Mouse (Mus musculus) midbrain, embryonic 14.5 days (tissue): ENCODE measurements around the gene D630039A03Rik. TPM values are rescaled to one million over a fixed set of nuclear protein-coding genes. Genes with fewer than 3 reads are reported as not detected.

Experiments
- ATAC-seq: fragments of 200-750 bp; cut with Nextera tagmentation; 2 replicates; pipeline ENCODE4 v1.8.0; 2017; ENCODE audit warnings: moderate number of reproducible peaks, moderate library complexity; ENCODE audit not compliant: low FRiP score, low TSS enrichment
- DNase-seq: peaks from one replicate; pipeline ENCODE4 v3.0.0-alpha.2; 2015
- H3K27ac ChIP-seq: fragments of 300-500 bp; sonication (generic); replicated peaks from 2 replicates; pipeline ENCODE4 v1.5.1; 2014; ENCODE audit warnings: mild to moderate bottlenecking, low read depth, low read length, moderate library complexity
- H3K27me3 ChIP-seq: fragments of 300-500 bp; sonication (generic); 2 replicates; pipeline ENCODE4 v1.6.1; 2014; ENCODE audit warnings: low read length, control low read depth, mixed read lengths; ENCODE audit not compliant: control insufficient read depth, insufficient read depth
- H3K36me3 ChIP-seq: fragments of 300-500 bp; sonication (generic); 2 replicates; pipeline ENCODE4 v1.6.1; 2014; ENCODE audit warnings: low read length, control low read depth; ENCODE audit not compliant: control insufficient read depth, insufficient read depth
- H3K4me1 ChIP-seq: fragments of 300-500 bp; sonication (generic); 2 replicates; pipeline ENCODE4 v1.6.1; 2014; ENCODE audit warnings: mild to moderate bottlenecking, antibody characterized with exemption, low read length, control low read depth; ENCODE audit not compliant: control insufficient read depth, insufficient read depth
- H3K4me2 ChIP-seq: fragments of 300-500 bp; sonication (generic); 2 replicates; pipeline ENCODE4 v1.6.1; 2014; ENCODE audit warnings: mild to moderate bottlenecking, low read length, moderate library complexity
- H3K4me3 ChIP-seq: fragments of 300-500 bp; sonication (generic); replicated peaks from 2 replicates; pipeline ENCODE4 v1.5.1; 2014; ENCODE audit warnings: low read depth, low read length
- H3K9ac ChIP-seq: fragments of 300-500 bp; sonication (generic); replicated peaks from 2 replicates; pipeline ENCODE4 v1.6.1; 2014; ENCODE audit warnings: mild to moderate bottlenecking, low read length, moderate library complexity
- H3K9me3 ChIP-seq: fragments of 300-500 bp; sonication (generic); 2 replicates; pipeline ENCODE4 v1.6.1; 2016; ENCODE audit warnings: low read length, control low read depth, mixed read lengths; ENCODE audit not compliant: control insufficient read depth
- WGBS: fragments of 180-500 bp; shearing (Covaris S2); extraction: QIAGEN DNeasy Blood & Tissue Kit; methylation state at CpG from one replicate; pipeline ENCODE4 v1.1.7; 2014; 5-methylcytosine and 5-hydroxymethylcytosine counted together
- polyA plus RNA-seq: library from polyadenylated mRNA; unstranded; fragments of >200 nt; fragmentation: Nextera tagmentation; extraction: Ambion mirVana; gene quantifications from 2 replicates; pipeline ENCODE4 v1.2.1, GENCODE M21; 2014

The D630039A03Rik gene
- 0.09 TPM in 1 of 2 replicates, not detected in the other for polyA plus RNA-seq

DNA sequence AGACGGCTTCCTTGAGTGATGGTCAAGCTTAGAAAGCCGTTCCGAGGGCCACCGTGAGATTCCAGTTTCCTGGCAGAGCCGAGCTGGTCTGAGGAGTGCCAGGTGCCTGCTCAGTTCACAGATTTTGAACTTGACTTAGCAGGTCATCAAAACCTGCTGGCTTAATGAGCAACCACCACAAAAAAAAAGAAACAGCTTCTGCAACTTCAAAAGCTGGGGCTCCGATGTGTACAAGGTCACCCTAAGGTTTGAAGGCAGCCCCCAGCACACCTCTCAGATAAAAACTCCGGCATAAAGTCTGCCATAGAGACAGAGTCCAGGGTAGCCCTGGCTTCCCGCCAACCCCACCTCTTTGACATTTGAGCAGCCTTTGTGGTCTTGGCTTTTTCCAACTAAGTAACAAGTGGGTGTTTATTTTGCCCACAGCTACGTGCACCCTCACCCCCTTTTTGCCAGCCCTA, at the start of gene D630039A03Rik:
D630039A03Rik (minus strand) TSS at position 97 of the 461 bp plus-strand sequence.
- Histone ChIP-seq H3K36me3 (no peaks in the 10 kb centered on the region), H3K27me3 (no peaks in the 10 kb centered on the region), H3K9me3 (no peaks in the 10 kb centered on the region), H3K27ac (no peak within 1 kb of the TSS), H3K9ac (no peak within 1 kb of the TSS), H3K4me1 (no peaks in the 10 kb centered on the region), H3K4me3 (no peak within 1 kb of the TSS), H3K4me2 (no peak within 1 kb of the TSS)
- DNase-seq (no peak), ATAC-seq (no peak)
- 44% methylated on average over 9 of the region's 9 CpGs for WGBS

- Histone ChIP-seq H3K4me1 (no peaks in the 10 kb centered on the region), H3K27ac (no peak overlapping the region), H3K36me3 (no peaks in the 10 kb centered on the region), H3K4me2 (no peak overlapping the region), H3K9me3 (no peaks in the 10 kb centered on the region), H3K9ac (no peak overlapping the region), H3K4me3 (no peak overlapping the region), H3K27me3 (no peaks in the 10 kb centered on the region)
- DNase-seq (no peak), ATAC-seq (no peak)
- 97% methylated on average over 4 of the region's 4 CpGs for WGBS
These were observed 49.4 kb upstream of the D630039A03Rik start for GRCm38 (mm10) chr4:57965516-57965915.

- Histone ChIP-seq H3K9me3 (no peaks in the 10 kb centered on the region), H3K27ac (no peak overlapping the region), H3K4me3 (no peak overlapping the region), H3K4me1 (no peaks in the 10 kb centered on the region), H3K36me3 (no peaks in the 10 kb centered on the region), H3K4me2 (no peak overlapping the region), H3K9ac (no peak overlapping the region), H3K27me3 (no peaks in the 10 kb centered on the region)
- ATAC-seq, result no peak
- WGBS, result 12% methylated on average over 1 of the region's 1 CpGs
- peak; percentile 28 for DNase-seq
These were observed 48.0 kb upstream of the D630039A03Rik start for GRCm38 (mm10) chr4:57964143-57964542.

DNA sequence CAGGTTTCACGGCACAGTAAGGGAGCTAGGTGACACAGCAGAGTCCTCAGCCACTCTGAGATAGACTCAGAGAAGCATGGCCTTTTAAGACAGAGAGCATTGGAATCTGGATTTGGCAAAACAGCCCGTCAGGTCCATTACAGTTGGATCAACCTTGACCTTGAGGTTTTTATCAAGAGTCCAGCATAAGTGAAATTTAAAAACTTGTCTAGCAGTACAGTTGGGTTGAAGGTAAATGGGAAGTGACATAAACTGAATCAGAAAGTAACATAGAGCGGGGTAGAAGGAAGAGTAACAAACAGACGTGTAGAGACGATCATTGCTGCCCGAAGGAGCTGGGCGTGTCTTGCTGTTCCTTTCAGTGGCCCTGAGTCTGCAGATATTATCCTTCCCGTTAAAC, 43.0 kb upstream of the D630039A03Rik start:
- no peak overlapping the region for H3K4me3 ChIP-seq
- no peaks in the 10 kb centered on the region for H3K9me3 ChIP-seq
- no peak overlapping the region for H3K27ac ChIP-seq
- peaks cover 12% of the 10 kb centered on the region for H3K4me1 ChIP-seq
- ATAC-seq (no peak), DNase-seq (no peak)
- H3K9ac ChIP-seq, result no peak overlapping the region
- H3K4me2 ChIP-seq, result no peak overlapping the region
- no peaks in the 10 kb centered on the region for H3K36me3 ChIP-seq
- 92% methylated on average over 8 of the region's 8 CpGs for WGBS
- no peaks in the 10 kb centered on the region for H3K27me3 ChIP-seq

DNA sequence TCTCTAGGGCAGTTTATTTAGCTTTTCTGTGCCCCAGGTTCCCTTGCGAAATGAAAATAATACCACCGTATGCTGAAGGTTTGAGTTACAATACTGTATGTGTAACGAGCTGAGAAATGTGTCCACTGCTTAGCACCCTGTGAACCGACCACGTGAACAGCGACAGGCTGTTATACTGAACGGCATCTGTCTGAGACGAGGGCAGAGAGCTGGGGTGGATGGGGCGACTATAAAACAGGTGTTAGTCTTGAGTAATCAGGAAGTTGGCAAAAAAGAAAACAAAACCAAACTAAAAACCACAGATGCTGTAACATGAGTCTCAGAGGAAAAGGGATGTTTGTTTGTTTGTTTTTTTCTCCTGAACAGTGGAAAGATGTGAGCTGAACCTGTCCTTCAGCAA, 42.0 kb upstream of the D630039A03Rik start:
- no peaks in the 10 kb centered on the region for H3K9me3 ChIP-seq
- H3K9ac ChIP-seq, result no peak overlapping the region
- H3K4me1 ChIP-seq, result peaks cover 12% of the 10 kb centered on the region
- ATAC-seq (no peak), DNase-seq (no peak)
- no peaks in the 10 kb centered on the region for H3K27me3 ChIP-seq
- no peak overlapping the region for H3K4me3 ChIP-seq
- no peak overlapping the region for H3K27ac ChIP-seq
- H3K36me3 ChIP-seq, result no peaks in the 10 kb centered on the region
- no peak overlapping the region for H3K4me2 ChIP-seq
- 88% methylated on average over 9 of the region's 9 CpGs for WGBS

DNA sequence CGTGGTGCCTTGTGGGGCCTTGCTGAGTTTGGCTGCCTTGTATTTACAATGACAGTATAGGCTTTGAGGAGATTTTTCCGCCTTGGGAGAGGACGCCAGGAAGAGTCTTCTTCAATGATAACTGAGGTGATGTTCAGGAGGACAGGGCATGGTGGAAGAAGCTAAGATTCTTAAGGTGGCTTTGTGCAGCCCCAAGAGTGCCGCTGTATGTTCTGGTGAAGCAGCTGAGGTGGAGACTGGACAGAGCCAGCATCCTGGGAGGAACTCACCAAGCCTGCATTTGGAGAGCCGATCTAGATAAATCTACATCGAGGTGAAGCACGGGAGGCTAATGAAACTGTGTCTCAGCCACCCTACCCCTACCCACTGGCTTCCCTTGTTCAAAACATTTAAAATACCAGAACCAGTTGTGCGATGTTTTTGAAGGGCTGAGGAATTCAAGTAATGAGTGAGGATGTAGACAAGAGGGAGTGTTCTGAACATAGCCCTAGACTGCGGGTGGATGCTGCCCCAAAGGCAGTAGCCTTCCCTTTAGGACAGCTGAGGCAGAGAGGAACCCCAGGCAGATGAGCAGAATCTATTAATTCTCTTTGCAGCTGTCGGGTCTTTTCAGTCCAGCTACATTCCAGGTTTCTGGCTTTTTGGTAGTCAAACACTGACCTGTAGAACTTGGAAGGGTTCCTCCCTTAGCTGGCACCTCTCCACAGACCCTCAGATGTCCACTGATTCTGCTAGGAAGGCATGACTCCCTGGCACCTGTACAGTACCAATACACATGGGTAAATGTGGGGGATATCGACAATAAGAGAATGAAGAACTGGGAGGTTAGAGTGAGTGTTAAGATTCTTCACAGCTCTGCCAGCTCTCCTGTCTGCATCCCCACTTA, 41.3 kb upstream of the D630039A03Rik start:
- ATAC-seq (no peak), DNase-seq (no peak)
- Histone ChIP-seq H3K4me2 (peak overlapping the region; percentile 84), H3K27ac (0 out of 2 replicates have a peak overlapping the region, but pooled peaks have one; percentile 87), H3K4me3 (peak overlapping the region; percentile 83), H3K27me3 (no peaks in the 10 kb centered on the region), H3K9ac (peak overlapping the region; percentile 45; the same call in 1 of the 2 replicates), H3K4me1 (peaks cover 12% of the 10 kb centered on the region), H3K36me3 (no peaks in the 10 kb centered on the region), H3K9me3 (no peaks in the 10 kb centered on the region)
- WGBS, result 52% methylated on average over 11 of the region's 11 CpGs

DNA sequence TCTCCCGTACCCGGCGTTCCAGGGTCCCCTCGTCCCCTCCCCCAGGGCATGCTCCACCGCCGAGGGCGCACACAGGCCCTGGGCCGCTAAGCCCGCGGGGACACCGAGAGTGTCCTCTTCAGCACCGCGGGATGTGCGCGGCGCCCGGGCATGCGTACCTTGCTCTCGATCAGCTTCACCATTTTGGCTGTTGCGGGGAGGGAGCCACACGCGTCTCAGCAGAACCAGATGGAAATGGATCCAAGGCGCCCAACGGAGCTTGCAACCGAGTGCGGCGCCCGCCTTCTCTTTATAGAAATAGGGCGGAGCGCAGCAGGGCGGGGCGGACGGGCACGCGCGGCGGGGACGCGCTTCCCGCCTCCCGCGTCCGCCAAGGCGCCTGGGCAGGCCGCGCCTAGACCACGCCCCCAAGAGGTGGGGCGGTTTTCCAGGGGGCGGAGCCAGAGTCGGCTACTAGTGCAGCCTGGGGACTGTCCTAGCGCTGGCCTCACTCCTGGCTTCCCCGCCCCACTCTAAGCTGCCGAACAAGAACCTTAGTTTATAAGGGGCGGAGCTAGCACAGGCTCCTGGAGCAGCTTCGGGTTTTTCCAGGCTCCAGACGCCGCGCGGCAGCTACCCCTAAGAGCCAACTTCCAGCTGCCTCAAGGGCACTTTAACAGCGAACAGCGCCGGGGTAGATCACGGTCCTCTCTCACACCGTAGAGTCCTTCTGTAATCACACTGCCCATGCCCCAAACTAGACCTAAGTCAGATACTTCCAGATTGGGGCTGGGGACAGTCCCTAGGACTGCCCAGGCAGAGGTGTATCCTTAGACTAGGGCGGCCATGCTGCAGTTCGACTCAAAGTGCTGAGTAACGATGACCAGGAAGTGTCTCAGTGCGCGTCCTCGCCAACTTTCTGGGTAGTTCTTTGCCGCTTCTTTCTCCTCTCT, 40.2 kb upstream of the D630039A03Rik start, which contains the start of gene Txn1:
Txn1 (minus strand) TSS at position 383 of the 932 bp plus-strand sequence.
- peak within 1 kb of the TSS; percentile 84 for H3K4me2 ChIP-seq
- peak within 1 kb of the TSS; percentile 86 for H3K9ac ChIP-seq
- H3K9me3 ChIP-seq, result no peaks in the 10 kb centered on the region
- WGBS, result under 1% methylated on average over 70 of the region's 71 CpGs
- peaks cover 5% of the 10 kb centered on the region for H3K36me3 ChIP-seq
- H3K27ac ChIP-seq, result peak within 1 kb of the TSS; percentile 87
- peaks cover 12% of the 10 kb centered on the region for H3K4me1 ChIP-seq
- DNase-seq, result peak; percentile 98
- ATAC-seq, result peak; percentile 96
- H3K4me3 ChIP-seq, result peak within 1 kb of the TSS; percentile 83
- no peaks in the 10 kb centered on the region for H3K27me3 ChIP-seq

DNA sequence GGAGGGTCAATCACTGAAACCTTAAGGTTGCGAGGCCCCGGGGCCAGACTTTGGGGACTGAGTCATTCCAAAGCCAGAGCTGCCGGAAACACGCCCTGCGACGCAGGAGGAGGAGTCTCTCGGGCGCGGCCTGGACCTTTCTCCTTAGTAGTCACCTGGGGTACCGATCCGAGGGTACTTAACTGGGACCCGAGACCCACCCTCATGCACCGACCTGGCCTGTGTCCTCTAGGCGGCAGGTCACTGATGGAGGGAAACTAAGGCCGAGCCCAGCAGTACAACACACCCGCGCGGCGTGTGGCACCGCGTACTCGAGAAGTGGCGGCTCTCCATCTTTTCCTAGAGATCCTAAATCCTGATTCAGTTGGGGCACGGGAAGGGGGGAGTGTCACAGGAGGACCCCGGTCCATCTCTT, 39.5 kb upstream of the D630039A03Rik start:
- H3K9me3 ChIP-seq, result no peaks in the 10 kb centered on the region
- peak; percentile 47 for ATAC-seq
- H3K4me3 ChIP-seq, result peak overlapping the region; percentile 83
- H3K4me1 ChIP-seq, result peaks cover 12% of the 10 kb centered on the region
- peaks cover 13% of the 10 kb centered on the region for H3K36me3 ChIP-seq
- H3K27ac ChIP-seq, result peak overlapping the region; percentile 87
- under 1% methylated on average over 25 of the region's 25 CpGs for WGBS
- peak; percentile 75 for DNase-seq
- H3K4me2 ChIP-seq, result peak overlapping the region; percentile 84
- no peaks in the 10 kb centered on the region for H3K27me3 ChIP-seq
- peak overlapping the region; percentile 86 for H3K9ac ChIP-seq
